Mouse (Mus musculus) hindbrain, embryonic 12.5 days (tissue): ENCODE results near the gene Gramd1b. TPM values are rescaled to one million over a fixed set of nuclear protein-coding genes. Genes with fewer than 3 reads are reported as not detected.

ENCODE experiments used
- ATAC-seq: fragments of 200-750 bp; cut with Nextera tagmentation; 2 replicates; pipeline ENCODE4 v1.8.0; 2017; ENCODE audit warnings: moderate TSS enrichment; ENCODE audit not compliant: low FRiP score
- H3K27ac ChIP-seq: fragments of 300-500 bp; sonication (generic); 2 replicates; pipeline ENCODE4 v1.5.1; 2016; ENCODE audit warnings: mild to moderate bottlenecking
- H3K27me3 ChIP-seq: fragments of 300-500 bp; sonication (generic); 2 replicates; pipeline ENCODE4 v1.6.1; 2016; ENCODE audit warnings: mild to moderate bottlenecking
- H3K36me3 ChIP-seq: fragments of 300-500 bp; sonication (generic); 2 replicates; pipeline ENCODE4 v1.6.1; 2016; ENCODE audit warnings: mild to moderate bottlenecking
- H3K4me1 ChIP-seq: fragments of 300-500 bp; sonication (generic); 2 replicates; pipeline ENCODE4 v1.6.1; 2016
- H3K4me2 ChIP-seq: fragments of 300-500 bp; sonication (generic); replicated peaks from 2 replicates; pipeline ENCODE4 v1.6.1; 2016; ENCODE audit warnings: mild to moderate bottlenecking
- H3K4me3 ChIP-seq: fragments of 300-500 bp; sonication (generic); 2 replicates; pipeline ENCODE4 v1.5.1; 2016; ENCODE audit warnings: mild to moderate bottlenecking
- H3K9ac ChIP-seq: fragments of 300-500 bp; sonication (generic); 2 replicates; pipeline ENCODE4 v1.6.1; 2016; ENCODE audit warnings: mild to moderate bottlenecking, moderate library complexity
- H3K9me3 ChIP-seq: fragments of 300-500 bp; sonication (generic); replicated peaks from 2 replicates; pipeline ENCODE4 v1.6.1; 2016; ENCODE audit warnings: mild to moderate bottlenecking
- WGBS: fragments of 180-500 bp; shearing (Covaris S2); methylation state at CpG from one replicate; pipeline ENCODE4 v1.1.7; 2016; 5-methylcytosine and 5-hydroxymethylcytosine counted together
- polyA plus RNA-seq: library from polyadenylated mRNA; unstranded; fragments of >200 nt; fragmentation: Nextera tagmentation; extraction: Ambion mirVana; gene quantifications from 2 replicates; pipeline ENCODE4 v1.2.1, GENCODE M21; 2016

Gramd1b gene
- polyA plus RNA-seq, 1 experiment from 2014 or later: 4.9 TPM

DNA sequence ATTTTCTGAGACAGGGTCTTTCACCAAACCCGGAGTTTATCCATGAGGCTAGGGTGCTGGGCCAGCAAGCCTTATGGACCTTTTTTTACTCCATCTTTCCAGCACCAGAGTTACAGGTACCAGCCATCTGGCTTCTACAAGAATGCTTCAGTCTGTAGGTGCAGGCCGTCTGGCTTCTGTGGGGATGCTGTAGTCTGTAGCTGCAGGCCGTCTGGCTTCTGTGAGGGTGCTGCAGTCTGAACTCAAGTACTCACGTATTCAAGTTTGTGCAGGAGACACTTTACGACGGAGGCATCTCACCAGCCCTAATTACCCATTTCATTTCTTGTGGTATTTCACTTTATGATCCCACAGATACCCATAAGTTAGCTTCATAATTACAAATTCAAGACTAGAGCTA, 14.0 kb upstream of the Gramd1b start:
- no peak overlapping the region for H3K27ac ChIP-seq
- H3K27me3 ChIP-seq: no peaks in the 10 kb centered on the region
- H3K9me3 ChIP-seq: no peaks in the 10 kb centered on the region
- H3K4me3 ChIP-seq: no peak overlapping the region
- H3K4me1 ChIP-seq: peaks cover 5% of the 10 kb centered on the region; the same call in 1 of the 2 replicates
- no peak overlapping the region for H3K4me2 ChIP-seq
- H3K9ac ChIP-seq: no peak overlapping the region
- ATAC-seq: no peak
- H3K36me3 ChIP-seq: no peaks in the 10 kb centered on the region
- WGBS: 83% methylated on average over 6 of the region's 6 CpGs

DNA sequence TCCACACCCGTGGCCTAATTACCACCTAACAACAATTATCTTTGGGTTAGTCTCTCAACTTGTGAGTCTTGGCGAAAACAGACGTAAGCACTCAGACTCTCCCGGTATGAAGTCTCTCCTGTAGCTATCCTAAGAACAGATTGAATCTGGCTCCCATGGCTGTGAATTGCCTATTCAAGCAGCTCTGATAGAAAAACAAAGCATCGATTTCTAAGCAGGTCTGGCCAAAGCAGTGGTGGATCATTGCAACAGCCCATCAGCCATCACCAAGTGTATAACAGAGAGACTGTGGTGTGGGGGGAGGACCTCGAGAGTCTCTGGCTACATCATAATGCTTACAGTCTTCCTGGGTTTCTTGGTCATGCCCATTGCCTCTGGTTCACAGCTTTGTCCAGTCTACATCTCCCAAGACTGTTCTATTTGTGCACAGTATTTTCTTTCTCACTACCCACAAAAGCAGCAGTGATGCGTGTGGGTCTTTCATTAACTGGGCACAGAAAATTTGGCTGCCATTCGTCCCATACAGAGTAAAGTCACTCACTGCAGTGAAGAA, 8.5 kb upstream of the Gramd1b start:
- no peaks in the 10 kb centered on the region for H3K27me3 ChIP-seq
- WGBS: 58% methylated on average over 8 of the region's 8 CpGs
- H3K9me3 ChIP-seq: no peaks in the 10 kb centered on the region
- H3K36me3 ChIP-seq: no peaks in the 10 kb centered on the region
- H3K4me1 ChIP-seq: peaks cover 22% of the 10 kb centered on the region
- H3K4me3 ChIP-seq: no peak overlapping the region
- peak; percentile 80 for ATAC-seq
- H3K27ac ChIP-seq: peak overlapping the region; percentile 18; the same call in 1 of the 2 replicates
- H3K4me2 ChIP-seq: no peak overlapping the region
- no peak overlapping the region for H3K9ac ChIP-seq

DNA sequence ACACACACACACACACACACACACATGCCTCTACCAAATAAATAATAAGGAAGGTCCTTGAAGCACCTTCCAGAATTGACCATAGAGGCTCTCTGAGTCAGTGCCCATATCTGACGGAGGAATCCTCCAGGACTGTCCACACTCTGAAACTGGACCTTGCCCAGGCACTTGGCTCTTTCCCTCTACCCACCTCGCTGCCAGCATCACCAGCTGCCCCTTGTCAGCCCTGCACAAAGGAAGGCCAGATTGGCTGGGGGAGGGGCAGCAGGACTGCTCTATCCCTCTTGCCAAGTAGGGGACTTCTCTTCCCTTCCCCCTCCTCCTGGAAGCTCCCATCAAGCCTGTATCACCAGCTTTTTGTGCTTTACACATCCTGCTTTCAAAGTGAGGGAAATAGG, 6.5 kb upstream of the Gramd1b start:
- Histone ChIP-seq H3K27ac (0 out of 2 replicates have a peak overlapping the region, but pooled peaks have one; percentile 30), H3K4me1 (peaks cover 22% of the 10 kb centered on the region), H3K9ac (no peak overlapping the region), H3K9me3 (no peaks in the 10 kb centered on the region), H3K4me2 (no peak overlapping the region), H3K36me3 (no peaks in the 10 kb centered on the region), H3K27me3 (no peaks in the 10 kb centered on the region), H3K4me3 (no peak overlapping the region)
- 38% methylated on average over 2 of the region's 2 CpGs for WGBS
- peak; percentile 68 for ATAC-seq

DNA sequence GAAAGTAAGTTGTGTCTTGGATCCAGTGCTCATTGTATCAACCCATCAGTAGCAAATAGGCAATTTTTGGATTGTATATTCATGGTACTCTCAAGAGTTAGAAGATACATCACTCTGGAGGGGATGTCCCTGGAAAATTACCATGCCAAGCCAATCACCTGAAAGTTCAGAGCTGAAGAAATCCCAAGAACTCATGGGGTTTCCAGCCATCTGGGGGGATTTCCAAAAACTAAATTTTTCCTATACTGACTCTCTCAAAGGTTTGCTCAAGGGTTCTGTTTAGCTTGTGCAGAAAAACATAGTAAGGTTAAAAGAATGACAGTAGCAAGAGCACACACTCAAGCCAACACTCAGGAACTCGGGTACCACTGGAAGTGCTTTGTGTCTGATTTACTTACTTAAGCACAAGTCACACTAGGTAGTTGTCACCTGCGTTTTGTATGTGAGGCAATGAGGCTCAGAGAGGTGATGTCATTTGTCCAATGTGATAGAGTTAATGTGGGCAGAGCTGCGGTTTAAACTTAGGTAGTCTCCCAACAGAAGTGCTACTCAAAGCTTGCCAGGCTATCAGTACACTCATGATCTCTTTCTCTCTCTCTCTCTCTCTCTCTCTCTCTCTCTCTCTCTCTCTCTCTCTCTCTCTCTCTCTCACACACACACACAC, 6.0 kb upstream of the Gramd1b start:
- Histone ChIP-seq H3K27me3 (no peaks in the 10 kb centered on the region), H3K4me3 (no peak overlapping the region), H3K9me3 (no peaks in the 10 kb centered on the region), H3K27ac (no peak overlapping the region), H3K9ac (no peak overlapping the region), H3K4me2 (no peak overlapping the region), H3K4me1 (peaks cover 22% of the 10 kb centered on the region), H3K36me3 (no peaks in the 10 kb centered on the region)
- WGBS: 85% methylated on average over 3 of the region's 3 CpGs
- ATAC-seq: no peak

DNA sequence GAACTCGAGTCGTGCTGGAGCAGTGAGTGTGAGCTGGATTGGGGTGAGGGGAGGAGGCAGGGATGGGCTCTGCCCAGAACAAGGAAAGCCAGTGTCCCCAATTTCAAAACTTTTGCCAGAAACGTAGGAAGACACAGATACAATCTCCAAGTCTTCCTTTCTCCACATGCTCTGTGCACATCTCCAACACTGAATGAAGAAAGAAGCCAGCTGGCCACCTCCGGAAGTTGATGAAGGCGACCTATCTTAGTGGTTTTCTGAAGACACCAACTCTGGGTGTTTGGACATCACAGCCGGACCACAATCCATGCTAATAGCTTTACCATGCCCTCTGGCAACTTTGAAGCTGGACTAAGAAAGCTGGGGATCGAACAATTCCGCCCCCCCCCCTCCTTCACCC, 647 bp downstream of the Gramd1b start:
- no peaks in the 10 kb centered on the region for H3K36me3 ChIP-seq
- H3K27ac ChIP-seq: no peak overlapping the region
- ATAC-seq: no peak
- WGBS: 68% methylated on average over 8 of the region's 8 CpGs
- H3K27me3 ChIP-seq: peaks cover 21% of the 10 kb centered on the region
- peak overlapping the region; percentile 62; the same call in 1 of the 2 replicates for H3K9ac ChIP-seq
- H3K4me1 ChIP-seq: peaks cover 10% of the 10 kb centered on the region; the same call in 1 of the 2 replicates
- peak overlapping the region; percentile 57 for H3K4me3 ChIP-seq
- no peaks in the 10 kb centered on the region for H3K9me3 ChIP-seq
- peak overlapping the region; percentile 89 for H3K4me2 ChIP-seq

DNA sequence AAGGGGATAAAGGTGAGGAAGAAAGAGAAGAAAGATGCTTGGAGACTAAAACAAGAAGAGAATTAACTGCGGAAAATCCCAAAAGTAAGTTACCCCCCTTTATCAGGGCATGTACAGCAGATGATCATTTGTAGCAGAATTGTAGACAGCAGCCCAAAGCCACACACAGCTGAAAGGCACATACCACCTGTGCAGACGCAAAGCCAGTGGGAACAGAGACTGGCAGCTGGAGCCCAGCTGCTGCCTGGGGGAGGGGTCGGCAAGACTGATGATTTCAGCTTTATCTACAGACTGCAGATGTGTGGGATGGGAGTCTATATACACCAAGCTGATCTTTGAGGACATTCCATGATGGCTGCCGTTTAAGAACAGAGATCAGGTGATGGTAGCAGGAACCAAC, 2.5 kb downstream of the Gramd1b start:
- WGBS: 70% methylated on average over 4 of the region's 4 CpGs
- peaks cover 10% of the 10 kb centered on the region; the same call in 1 of the 2 replicates for H3K4me1 ChIP-seq
- H3K4me3 ChIP-seq: no peak overlapping the region
- H3K27me3 ChIP-seq: peaks cover 21% of the 10 kb centered on the region
- no peak overlapping the region for H3K27ac ChIP-seq
- no peaks in the 10 kb centered on the region for H3K9me3 ChIP-seq
- H3K4me2 ChIP-seq: no peak overlapping the region
- no peak for ATAC-seq
- no peak overlapping the region for H3K9ac ChIP-seq
- H3K36me3 ChIP-seq: no peaks in the 10 kb centered on the region

DNA sequence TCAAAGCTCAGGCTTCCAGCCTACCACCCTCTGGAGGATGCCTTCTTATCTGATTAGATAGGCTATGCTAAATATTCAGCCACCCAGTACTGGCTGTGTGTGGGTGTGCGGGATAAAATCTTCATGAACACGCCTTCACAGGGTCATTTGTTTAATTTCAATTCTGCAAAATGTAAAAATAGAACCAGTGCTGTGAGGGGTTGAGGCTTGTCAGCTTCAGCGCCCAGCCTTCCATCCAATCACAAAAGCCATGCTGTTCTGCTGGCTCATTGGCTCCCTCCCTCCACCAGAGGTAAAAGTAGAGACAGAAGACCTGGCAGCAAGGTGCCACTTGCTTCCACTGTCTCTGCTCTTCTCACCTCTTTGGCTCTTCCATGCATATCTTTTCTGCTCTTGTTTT, 4.3 kb downstream of the Gramd1b start:
- WGBS: 68% methylated on average over 3 of the region's 3 CpGs
- Histone ChIP-seq H3K27ac (no peak overlapping the region), H3K9me3 (no peaks in the 10 kb centered on the region), H3K9ac (no peak overlapping the region), H3K27me3 (peaks cover 18% of the 10 kb centered on the region), H3K36me3 (no peaks in the 10 kb centered on the region), H3K4me2 (no peak overlapping the region), H3K4me3 (no peak overlapping the region), H3K4me1 (peaks cover 10% of the 10 kb centered on the region; the same call in 1 of the 2 replicates)
- ATAC-seq: no peak

DNA sequence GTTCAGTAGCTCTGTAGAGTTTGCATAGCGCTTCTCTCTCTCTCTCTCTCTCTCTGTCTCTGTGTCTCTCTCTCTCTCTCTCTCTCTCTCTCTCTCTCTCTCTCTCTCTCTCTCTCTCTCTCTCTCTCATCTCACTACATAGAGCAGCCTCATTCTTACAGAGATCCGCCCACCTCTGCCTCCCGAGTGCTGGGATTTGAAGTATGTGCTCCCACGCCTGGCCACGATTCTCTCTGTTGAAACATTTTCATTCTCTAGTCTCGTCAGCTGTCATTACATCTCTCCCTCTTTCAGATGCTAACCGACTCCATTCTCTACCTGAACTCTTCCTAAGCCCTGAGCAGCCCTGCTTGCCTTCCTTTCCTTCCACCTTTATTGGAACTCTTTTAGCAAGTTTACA, 9.0 kb downstream of the Gramd1b start:
- Histone ChIP-seq H3K4me2 (no peak overlapping the region), H3K4me3 (no peak overlapping the region), H3K27me3 (no peaks in the 10 kb centered on the region), H3K9ac (no peak overlapping the region), H3K4me1 (no peaks in the 10 kb centered on the region), H3K36me3 (no peaks in the 10 kb centered on the region), H3K27ac (no peak overlapping the region), H3K9me3 (no peaks in the 10 kb centered on the region)
- no peak for ATAC-seq
- 73% methylated on average over 7 of the region's 7 CpGs for WGBS

DNA sequence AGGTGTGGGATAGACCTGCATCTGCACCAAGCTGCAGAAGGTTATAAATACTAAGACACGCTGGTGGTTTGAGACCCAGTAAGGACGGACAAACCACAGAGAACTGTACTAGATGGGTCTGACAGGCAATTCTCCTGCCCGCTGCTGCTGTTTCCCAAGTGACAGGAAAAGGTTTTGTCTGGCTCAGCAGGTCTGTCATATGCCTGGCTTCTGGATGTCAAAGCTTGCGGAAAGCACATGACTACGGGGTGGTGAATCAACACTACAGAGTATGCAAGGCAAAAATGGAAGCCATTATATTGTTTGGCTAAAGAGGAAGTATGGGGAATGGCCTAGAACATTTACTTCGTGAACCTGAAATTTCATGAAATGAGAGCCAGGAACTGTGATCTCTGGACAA, 10.1 kb downstream of the Gramd1b start:
- no peaks in the 10 kb centered on the region for H3K9me3 ChIP-seq
- H3K4me1 ChIP-seq: no peaks in the 10 kb centered on the region
- H3K27me3 ChIP-seq: no peaks in the 10 kb centered on the region
- WGBS: 89% methylated on average over 6 of the region's 6 CpGs
- no peak overlapping the region for H3K27ac ChIP-seq
- no peak overlapping the region for H3K4me3 ChIP-seq
- no peak for ATAC-seq
- no peak overlapping the region for H3K4me2 ChIP-seq
- no peaks in the 10 kb centered on the region for H3K36me3 ChIP-seq
- H3K9ac ChIP-seq: no peak overlapping the region

DNA sequence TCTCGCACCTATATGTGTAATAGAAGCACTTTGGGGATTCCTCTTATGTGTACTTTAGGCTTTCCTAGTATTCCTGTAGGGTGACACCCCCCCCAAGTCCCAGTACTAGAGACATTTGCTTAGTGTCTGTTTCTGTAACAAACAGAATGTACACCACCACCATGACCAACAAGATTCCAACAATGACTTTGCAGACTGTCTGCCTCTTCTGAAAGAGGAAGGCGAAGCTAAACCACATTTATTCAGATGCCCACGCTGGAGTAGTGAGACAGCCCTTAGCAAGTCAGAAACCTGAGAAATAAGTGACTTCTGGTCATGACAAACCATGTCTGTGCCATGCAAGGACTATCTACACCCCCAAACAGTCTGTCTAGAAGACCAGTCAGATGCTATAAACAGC, 11.9 kb downstream of the Gramd1b start:
- 90% methylated on average over 3 of the region's 3 CpGs for WGBS
- Histone ChIP-seq H3K36me3 (no peaks in the 10 kb centered on the region), H3K4me2 (no peak overlapping the region), H3K9ac (no peak overlapping the region), H3K4me1 (no peaks in the 10 kb centered on the region), H3K4me3 (no peak overlapping the region), H3K9me3 (no peaks in the 10 kb centered on the region), H3K27me3 (no peaks in the 10 kb centered on the region), H3K27ac (no peak overlapping the region)
- ATAC-seq: no peak

DNA sequence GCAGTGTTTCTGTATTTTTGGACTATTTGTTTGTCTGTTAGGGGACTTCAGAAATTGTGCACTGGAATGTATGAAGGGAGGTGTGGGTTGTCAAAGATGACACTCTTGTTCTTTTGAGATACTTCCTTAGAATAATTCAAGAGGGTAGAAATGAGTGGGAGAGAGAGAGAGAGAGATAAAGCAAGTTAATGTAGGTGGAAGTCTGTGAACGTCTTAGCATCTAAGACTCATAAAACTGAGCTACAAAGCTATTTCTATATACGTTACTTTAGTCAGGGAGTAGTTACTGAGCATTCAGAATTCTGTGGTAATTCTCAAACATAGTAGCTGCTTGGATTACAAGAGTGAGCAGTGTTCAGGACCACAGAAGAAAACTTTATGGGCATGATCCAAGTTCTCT, 19.2 kb downstream of the Gramd1b start:
- H3K4me1 ChIP-seq: no peaks in the 10 kb centered on the region
- 78% methylated on average over 2 of the region's 2 CpGs for WGBS
- no peak overlapping the region for H3K4me2 ChIP-seq
- no peak overlapping the region for H3K4me3 ChIP-seq
- no peaks in the 10 kb centered on the region for H3K27me3 ChIP-seq
- H3K27ac ChIP-seq: no peak overlapping the region
- ATAC-seq: no peak
- no peaks in the 10 kb centered on the region for H3K9me3 ChIP-seq
- H3K36me3 ChIP-seq: no peaks in the 10 kb centered on the region
- H3K9ac ChIP-seq: no peak overlapping the region

DNA sequence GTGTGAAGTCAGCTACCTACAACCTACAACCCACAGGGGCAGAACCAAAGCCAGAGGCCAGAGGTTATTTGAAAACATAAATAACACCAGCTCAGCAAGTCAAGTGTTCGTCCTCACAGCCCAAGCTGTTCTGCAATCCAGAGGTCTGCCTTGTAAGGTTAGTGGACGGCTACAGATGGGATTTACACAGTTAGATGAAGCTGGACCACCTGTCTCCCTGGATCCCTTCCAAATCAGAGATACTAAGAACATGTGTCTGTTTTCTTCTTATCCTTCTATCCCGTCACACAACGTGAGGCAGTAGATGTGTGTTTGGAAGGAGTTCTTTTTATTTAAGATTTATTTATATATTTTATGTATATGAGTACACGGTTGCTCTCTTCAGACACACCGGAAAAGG, 21.7 kb downstream of the Gramd1b start:
- Histone ChIP-seq H3K9me3 (no peaks in the 10 kb centered on the region), H3K4me2 (no peak overlapping the region), H3K27ac (no peak overlapping the region), H3K36me3 (no peaks in the 10 kb centered on the region), H3K4me1 (no peaks in the 10 kb centered on the region), H3K9ac (no peak overlapping the region), H3K4me3 (no peak overlapping the region), H3K27me3 (no peaks in the 10 kb centered on the region)
- ATAC-seq: no peak
- WGBS: 89% methylated on average over 6 of the region's 6 CpGs

DNA sequence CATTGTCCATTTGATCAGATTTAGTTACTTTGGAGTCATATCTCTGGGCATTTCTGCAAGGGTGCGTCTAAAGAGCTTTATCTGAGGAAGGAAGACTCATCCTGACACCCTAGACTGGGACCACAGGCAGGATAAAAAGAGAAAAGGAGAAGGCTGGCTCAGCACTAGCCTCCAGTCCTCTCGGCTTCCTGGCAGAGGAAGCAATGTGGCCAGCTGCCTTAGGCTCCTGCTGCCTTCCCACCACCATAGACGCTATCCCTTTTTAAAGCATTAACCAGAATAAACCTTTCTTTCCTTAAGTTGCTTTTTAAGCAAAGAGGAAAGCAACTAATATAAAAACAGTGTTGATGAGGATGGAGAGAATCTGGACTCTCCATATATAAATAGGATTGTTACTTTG, 24.6 kb downstream of the Gramd1b start:
- no peak for ATAC-seq
- Histone ChIP-seq H3K27me3 (no peaks in the 10 kb centered on the region), H3K4me2 (no peak overlapping the region), H3K4me3 (no peak overlapping the region), H3K27ac (no peak overlapping the region), H3K4me1 (no peaks in the 10 kb centered on the region), H3K9ac (no peak overlapping the region), H3K36me3 (no peaks in the 10 kb centered on the region), H3K9me3 (no peaks in the 10 kb centered on the region)
- 81% methylated on average over 3 of the region's 3 CpGs for WGBS
